Mouse (Mus musculus) ES-E14 (cell line): ENCODE results near the gene Gm29609. TPM values are rescaled to one million over a fixed set of nuclear protein-coding genes. Genes with fewer than 3 reads are reported as not detected.

Experiments used
- DNase-seq: peaks from one replicate; pipeline ENCODE4 v3.0.0-alpha.2; 2013; ENCODE audit warnings: low read depth, low spot score
- H3K27ac ChIP-seq: 2 replicates; pipeline ENCODE4 v1.5.1; 2012; ENCODE audit warnings: low read depth, mild to moderate bottlenecking, low read length, moderate library complexity, mixed read lengths; ENCODE audit not compliant: poor library complexity, insufficient read depth, severe bottlenecking
- H3K36me3 ChIP-seq: 2 replicates; pipeline ENCODE4 v1.6.1; 2012; ENCODE audit warnings: mild to moderate bottlenecking, low read length, moderate library complexity, mixed read lengths; ENCODE audit not compliant: control insufficient read depth, poor library complexity, insufficient read depth, severe bottlenecking
- H3K4me1 ChIP-seq, 2 experiments: fragments of 150-350 bp in 1 of 2; sonication (generic) in 1 of 2; 2 replicates each; pipeline ENCODE4 v1.6.1; 2012; ENCODE audit warnings: low read length in 2 of 2, mild to moderate bottlenecking in 1 of 2, mixed read lengths in 1 of 2; ENCODE audit not compliant: control insufficient read depth in 2 of 2, insufficient read depth in 2 of 2, poor library complexity in 1 of 2
- H3K4me3 ChIP-seq, 2 experiments: fragments of 150-350 bp in 1 of 2; sonication (generic) in 1 of 2; 2 replicates each; pipeline ENCODE4 v1.5.1; 2012; ENCODE audit warnings: low read length in 2 of 2, low read depth in 1 of 2, mild to moderate bottlenecking in 1 of 2, mixed read lengths in 1 of 2; ENCODE audit not compliant: insufficient read depth in 1 of 2, poor library complexity in 1 of 2, severe bottlenecking in 1 of 2
- H3K9ac ChIP-seq: 2 replicates; pipeline ENCODE4 v1.6.1; 2012; ENCODE audit warnings: low read depth, mild to moderate bottlenecking, low read length, mixed read lengths; ENCODE audit not compliant: poor library complexity, insufficient read depth, severe bottlenecking
- H3K9me3 ChIP-seq: fragments of 150-350 bp; sonication (generic); 2 replicates; pipeline ENCODE4 v1.6.1; 2012; ENCODE audit warnings: low read depth, mild to moderate bottlenecking, low read length; ENCODE audit not compliant: control insufficient read depth, insufficient read depth
- CHD2 ChIP-seq: IDR thresholded peaks from 2 replicates; pipeline ENCODE4 v1.6.1; 2014; ENCODE audit warnings: mild to moderate bottlenecking, low read depth, low read length, inconsistent platforms
- HCFC1 ChIP-seq: IDR thresholded peaks from 2 replicates; pipeline ENCODE4 v1.6.1; 2012; ENCODE audit warnings: low read length, inconsistent platforms, borderline replicate concordance; ENCODE audit not compliant: insufficient read depth
- MAFK ChIP-seq: IDR thresholded peaks from 2 replicates; pipeline ENCODE4 v1.6.1; 2014; ENCODE audit warnings: mild to moderate bottlenecking, low read depth, low read length, inconsistent platforms; ENCODE audit not compliant: insufficient read depth
- ZC3H11A ChIP-seq: IDR thresholded peaks from 2 replicates; pipeline ENCODE4 v1.6.1; 2012; ENCODE audit warnings: low read depth, mild to moderate bottlenecking, inconsistent platforms, low read length, borderline replicate concordance
- ZNF384 ChIP-seq: IDR thresholded peaks from 2 replicates; pipeline ENCODE4 v1.6.1; 2012; ENCODE audit warnings: low read depth, low read length, inconsistent platforms
- in situ Hi-C, 2 experiments: fragments of 600-800 bp; cut with MboI; formaldehyde crosslinking; loops; one replicate each; pipeline ENCODE4 v1.15.1; 2025; ENCODE audit warnings: low sequenced_read_pairs in 2 of 2, inconsistent platforms in 1 of 2; ENCODE audit not compliant: unreplicated experiment in 2 of 2
- total RNA-seq: library from RNA; depleted of rRNA; stranded (reverse); fragments of 300-350 nt; gene quantifications from 2 replicates; pipeline ENCODE4 v1.2.3, GENCODE M21; 2012

Gene Gm29609
- total RNA-seq, 1 experiment = 3.1 TPM

DNA sequence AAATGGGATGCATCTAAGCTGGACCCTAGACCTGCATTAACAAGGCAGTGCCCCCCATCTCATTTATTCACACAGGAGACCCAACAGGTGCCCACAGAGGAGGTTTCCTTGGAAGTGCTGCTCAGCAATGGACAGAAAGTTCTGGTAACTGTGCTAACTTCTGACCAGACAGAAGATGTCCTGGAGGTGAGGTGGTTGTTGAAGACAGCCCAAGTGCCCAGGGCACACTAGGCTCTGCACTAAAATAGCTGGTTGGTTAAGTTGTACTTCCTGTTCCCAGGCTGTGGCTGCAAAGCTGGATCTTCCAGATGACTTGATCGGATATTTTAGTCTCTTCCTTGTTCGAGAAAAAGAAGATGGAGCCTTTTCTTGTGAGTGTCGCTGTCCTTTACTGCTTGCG is 16.0 kb upstream of the Gm29609 start:
- H3K9me3 ChIP-seq = no peaks in the 10 kb centered on the region
- no peak overlapping the region for H3K27ac ChIP-seq
- no peak overlapping the region for H3K9ac ChIP-seq
- in situ Hi-C loops = no loop called here
- H3K4me1 ChIP-seq = peaks cover 9 to 12% of the 10 kb centered on the region in 2 experiments
- no peak for DNase-seq
- H3K36me3 ChIP-seq = peaks cover 55% of the 10 kb centered on the region
- TF ChIP-seq ZC3H11A (no peak), MAFK (no peak), ZNF384 (no peak), CHD2 (no peak), HCFC1 (no peak)
- H3K4me3 ChIP-seq = no peak overlapping the region

DNA sequence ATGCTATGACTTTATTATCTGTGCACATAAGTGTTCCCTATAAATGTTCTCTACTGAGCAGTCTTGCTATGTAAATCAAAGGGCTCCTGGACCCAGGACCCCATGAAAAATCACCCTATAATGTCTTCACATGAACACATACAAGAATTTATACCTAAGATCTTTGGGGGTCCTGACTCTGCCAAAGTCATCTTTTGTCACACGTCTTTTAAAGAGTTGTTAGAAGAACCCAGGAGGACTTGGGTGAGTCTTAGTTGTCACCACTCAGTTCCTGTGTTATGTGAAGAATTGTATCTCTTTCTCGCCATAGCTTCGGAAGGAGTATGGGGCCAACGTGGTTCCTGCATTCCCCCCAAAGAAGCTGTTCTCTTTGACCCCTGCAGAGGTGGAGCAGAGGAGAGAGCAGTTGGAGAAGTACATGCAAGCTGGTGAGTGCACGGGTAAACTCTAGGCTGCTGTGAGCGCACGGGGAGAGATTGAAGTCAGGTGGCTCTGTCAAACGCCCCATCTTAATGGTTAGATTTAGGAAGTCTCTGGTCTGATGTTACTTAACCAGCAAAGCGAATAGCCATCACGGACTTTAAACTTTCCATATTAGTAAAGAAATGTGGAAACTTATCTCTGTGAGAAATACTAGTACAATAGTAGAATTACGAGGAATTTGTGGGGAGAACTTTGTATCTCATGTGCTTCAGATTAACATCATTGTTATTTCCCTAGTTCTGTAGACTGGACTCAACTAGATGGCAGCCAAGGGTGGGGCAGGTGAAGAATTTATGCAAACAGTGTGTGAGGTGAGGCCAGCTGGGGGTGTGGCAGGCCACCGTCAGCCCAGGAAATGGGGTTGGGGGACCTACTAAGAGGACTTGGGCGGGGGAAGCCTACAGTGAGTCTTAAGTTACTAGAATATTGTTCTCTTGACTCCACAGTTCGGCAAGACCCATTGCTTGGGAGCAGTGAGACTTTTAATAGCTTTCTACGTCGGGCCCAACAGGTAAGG is 15.1 kb upstream of the Gm29609 start:
- Histone ChIP-seq H3K4me1 (peaks cover 9 to 12% of the 10 kb centered on the region in 2 experiments), H3K4me3 (peak overlapping the region in 1 of 2 experiments; percentile 92; a peak in 2 of 4 replicates), H3K9me3 (no peaks in the 10 kb centered on the region), H3K9ac (peak overlapping the region; percentile 32; the same call in 1 of the 2 replicates), H3K36me3 (peaks cover 58% of the 10 kb centered on the region), H3K27ac (peak overlapping the region; percentile 45; the same call in 1 of the 2 replicates)
- DNase-seq = no peak
- in situ Hi-C loops = no loop called here
- TF ChIP-seq CHD2 (no peak), ZNF384 (no peak), ZC3H11A (no peak), HCFC1 (no peak), MAFK (no peak)

DNA sequence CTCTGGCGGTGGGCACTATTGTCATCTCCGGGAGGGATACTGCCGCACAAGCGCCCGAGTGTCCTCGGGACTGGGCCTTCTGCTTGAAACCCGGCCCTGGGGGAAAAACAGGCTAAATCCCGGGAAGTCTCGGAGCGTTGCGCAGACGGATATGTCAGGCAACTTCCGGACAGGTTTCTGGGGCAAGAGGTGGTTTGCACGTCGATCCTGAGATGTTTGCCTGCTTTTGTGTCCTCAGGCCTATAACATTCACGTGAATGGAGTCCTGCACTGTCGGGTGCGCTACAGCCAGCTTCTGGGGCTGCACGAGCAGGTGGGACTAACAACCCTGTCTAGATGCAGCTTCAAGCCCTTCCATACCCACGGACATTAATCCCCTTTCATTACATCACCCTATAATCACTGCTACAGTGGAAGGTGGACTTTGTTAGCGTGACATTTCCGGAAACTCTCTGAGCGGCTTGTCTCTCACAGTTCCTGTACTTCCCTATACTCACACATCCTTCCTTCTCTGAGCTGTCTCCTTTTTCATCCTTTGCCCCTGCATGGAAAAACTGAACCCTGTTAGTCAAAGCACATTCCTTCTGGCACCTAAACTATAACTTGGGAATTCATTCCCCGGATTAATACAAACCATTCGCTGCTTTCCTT is 14.0 kb upstream of the Gm29609 start:
- in situ Hi-C loops = no loop called here
- TF ChIP-seq ZC3H11A (no peak), CHD2 (no peak), HCFC1 (no peak), MAFK (no peak), ZNF384 (no peak)
- peak overlapping the region; percentile 76 to 92 for H3K4me3 ChIP-seq
- H3K4me1 ChIP-seq = peaks cover 8 to 9% of the 10 kb centered on the region in 2 experiments
- H3K27ac ChIP-seq = no peak overlapping the region
- DNase-seq = no peak
- H3K36me3 ChIP-seq = peaks cover 52% of the 10 kb centered on the region
- H3K9ac ChIP-seq = peak overlapping the region; percentile 83
- H3K9me3 ChIP-seq = no peaks in the 10 kb centered on the region

DNA sequence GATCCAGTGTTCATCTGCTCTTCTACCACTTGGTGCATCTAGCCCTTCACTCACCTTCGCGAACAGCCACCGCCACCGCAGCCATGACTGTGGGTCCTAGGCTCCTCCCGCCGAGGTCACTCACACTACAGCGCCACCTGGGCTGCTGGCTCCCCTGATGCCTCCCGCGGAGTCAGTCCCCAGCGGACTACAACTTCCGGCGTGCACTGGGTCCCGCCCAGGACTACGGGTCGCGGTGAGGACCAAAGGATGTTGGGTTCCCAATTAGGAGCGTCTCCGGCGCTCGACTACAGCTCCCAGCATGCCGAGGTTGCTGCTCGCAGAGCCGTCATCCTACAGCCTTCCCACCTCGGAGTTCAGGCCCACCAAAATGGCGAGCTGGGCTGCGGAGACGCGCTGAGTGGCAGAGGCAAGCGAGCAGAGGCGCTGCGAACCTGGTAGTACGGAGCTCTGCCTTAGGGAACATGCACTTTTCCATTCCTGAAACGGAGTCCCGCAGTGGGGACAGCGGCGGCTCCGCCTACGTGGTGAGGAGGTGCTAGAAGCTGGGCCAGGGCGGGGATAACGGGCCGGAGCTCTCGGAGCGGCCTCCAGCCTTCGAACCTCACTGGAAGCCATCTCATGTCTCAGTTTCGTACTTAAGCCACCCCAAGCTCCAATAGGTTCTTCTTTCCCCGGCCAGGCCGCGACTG is 13.4 kb upstream of the Gm29609 start, which contains the start of the genes Snx17 and Eif2b4:
TSS of gene Snx17 (plus strand) at position 289 of the 692 bp plus-strand sequence.
TSS of gene Eif2b4 (minus strand) at position 492 of the 692 bp plus-strand sequence.
- peak within 1 kb of the TSS; percentile 76 to 92 for H3K4me3 ChIP-seq
- TF ChIP-seq HCFC1 (peak; percentile 100), ZNF384 (no peak), MAFK (no peak)
- peaks cover 45% of the 10 kb centered on the region for H3K36me3 ChIP-seq
- peak within 1 kb of the TSS; percentile 85 for H3K9ac ChIP-seq
- in situ Hi-C loops = no loop called here
- H3K9me3 ChIP-seq = no peaks in the 10 kb centered on the region
- H3K4me1 ChIP-seq = peaks cover 8 to 9% of the 10 kb centered on the region in 2 experiments
- peak; percentile 97 for DNase-seq
- peak within 1 kb of the TSS; percentile 41 for H3K27ac ChIP-seq
